Mouse (Mus musculus) embryo, embryonic 11 days (tissue): ENCODE data around the gene Ttc23.

Experiments used
- DNase-seq: peaks from one replicate; pipeline ENCODE4 v3.0.0-alpha.2; 2015

The Ttc23 gene

GRCm38 (mm10) chr7:67754606-67755005 is 107.4 kb downstream of the Ttc23 start:
- DNase-seq, result no peak

- no peak for DNase-seq
These were observed 108.2 kb downstream of the Ttc23 start for GRCm38 (mm10) chr7:67755366-67755765.

- DNase-seq, result no peak
These were observed 109.4 kb downstream of the Ttc23 start for GRCm38 (mm10) chr7:67756636-67757035.

- peak; percentile 15 for DNase-seq
These were observed 111.3 kb downstream of the Ttc23 start for GRCm38 (mm10) chr7:67758506-67758857.

- DNase-seq, result peak; percentile 87
These were observed 111.8 kb downstream of the Ttc23 start for GRCm38 (mm10) chr7:67758858-67759628.

- DNase-seq, result peak; percentile 92
These were observed 112.4 kb downstream of the Ttc23 start, which contains the start of gene Synm for GRCm38 (mm10) chr7:67759629-67759995. Gene Synm, minus strand, starts transcription at chr7:67759742.

GRCm38 (mm10) chr7:67763625-67764024 is 116.4 kb downstream of the Ttc23 start:
- DNase-seq, result no peak

- DNase-seq, result no peak
These were observed 120.9 kb downstream of the Ttc23 start for GRCm38 (mm10) chr7:67768125-67768524.

- DNase-seq, result no peak
These were observed 122.3 kb downstream of the Ttc23 start for GRCm38 (mm10) chr7:67769487-67769886.

- no peak for DNase-seq
These were observed 125.0 kb downstream of the Ttc23 start for GRCm38 (mm10) chr7:67772231-67772630.

- no peak for DNase-seq
These were observed 128.4 kb downstream of the Ttc23 start for GRCm38 (mm10) chr7:67775623-67776022.

GRCm38 (mm10) chr7:67776636-67777305 is 129.6 kb downstream of the Ttc23 start:
- DNase-seq, result no peak

GRCm38 (mm10) chr7:67787861-67788260 is 140.7 kb downstream of the Ttc23 start:
- DNase-seq, result no peak

GRCm38 (mm10) chr7:67788713-67789112 is 141.5 kb downstream of the Ttc23 start:
- peak; percentile 81 for DNase-seq

GRCm38 (mm10) chr7:67791256-67791655 is 144.0 kb downstream of the Ttc23 start:
- no peak for DNase-seq

GRCm38 (mm10) chr7:67793449-67793848 is 146.2 kb downstream of the Ttc23 start:
- DNase-seq, result no peak

- DNase-seq, result no peak
These were observed 149.9 kb downstream of the Ttc23 start for GRCm38 (mm10) chr7:67797065-67797464.

GRCm38 (mm10) chr7:67798476-67798875 is 151.3 kb downstream of the Ttc23 start:
- DNase-seq, result no peak

- DNase-seq, result no peak
These were observed 153.3 kb downstream of the Ttc23 start for GRCm38 (mm10) chr7:67800547-67800946.

GRCm38 (mm10) chr7:67801022-67801421 is 153.8 kb downstream of the Ttc23 start:
- DNase-seq, result no peak

GRCm38 (mm10) chr7:67803015-67803856 is 156.0 kb downstream of the Ttc23 start:
- peak; percentile 83 for DNase-seq

- DNase-seq, result no peak
These were observed 156.6 kb downstream of the Ttc23 start for GRCm38 (mm10) chr7:67803857-67804215.
